Mouse (Mus musculus) G1E (cell line): ENCODE results near the gene Ethe1. TPM values are rescaled to one million over a fixed set of nuclear protein-coding genes. Genes with fewer than 3 reads are reported as not detected.
"Not testable (repeated sequence)": the region's sequence is repeated elsewhere in the genome, so short reads cannot be mapped to it uniquely, and the experiment has no call there.

Source experiments
- ATAC-seq: 2 replicates; pipeline ENCODE4 v1.8.0; 2016; ENCODE audit warnings: mild to moderate bottlenecking; ENCODE audit not compliant: insufficient number of reproducible peaks, poor library complexity, low FRiP score, severe bottlenecking; ENCODE audit errors: extremely low read depth
- DNase-seq: peaks from one replicate; pipeline ENCODE4 v3.0.0; 2012; ENCODE audit warnings: low spot score
- H3K27me3 ChIP-seq: 2 replicates; pipeline ENCODE4 v1.6.1; 2012; ENCODE audit warnings: mild to moderate bottlenecking, low read length, inconsistent platforms; ENCODE audit not compliant: insufficient read depth
- H3K36me3 ChIP-seq: replicated peaks from 2 replicates; pipeline ENCODE3; 2012; ENCODE audit warnings: mild to moderate bottlenecking, inconsistent platforms
- H3K4me1 ChIP-seq: 2 replicates; pipeline ENCODE4 v1.6.1; 2012; ENCODE audit warnings: low read depth, low read length, inconsistent platforms, mixed read lengths; ENCODE audit not compliant: insufficient read depth
- H3K4me3 ChIP-seq: 2 replicates; pipeline ENCODE4 v1.5.1; 2012; ENCODE audit warnings: low read depth, mild to moderate bottlenecking, inconsistent platforms, low read length, moderate library complexity, mixed read lengths
- H3K9me3 ChIP-seq: replicated peaks from 2 replicates; pipeline ENCODE4 v1.6.1; 2012; ENCODE audit warnings: inconsistent platforms
- CTCF ChIP-seq: IDR thresholded peaks from 2 replicates; pipeline ENCODE4 v1.5.1; 2012; ENCODE audit warnings: low read depth, low read length, inconsistent platforms, mixed read lengths
- GATA1 ChIP-seq: IDR thresholded peaks from 2 replicates; pipeline ENCODE4 v1.6.1; 2012; ENCODE audit warnings: borderline replicate concordance, low read length, inconsistent platforms, mixed read lengths
- GATA2 ChIP-seq: IDR thresholded peaks from 2 replicates; pipeline ENCODE4 v1.6.1; 2012; ENCODE audit warnings: low read depth, low read length, inconsistent platforms, borderline replicate concordance
- POLR2AphosphoS5 ChIP-seq: IDR thresholded peaks from 2 replicates; pipeline ENCODE4 v1.6.1; 2012; ENCODE audit warnings: low read depth, low read length, inconsistent platforms; ENCODE audit not compliant: insufficient replicate concordance
- TAL1 ChIP-seq: conservative IDR thresholded peaks from 2 replicates; pipeline ENCODE4 v1.6.1; 2012; ENCODE audit warnings: low read depth, low read length, inconsistent platforms, mixed read lengths
- polyA plus RNA-seq: library from polyadenylated mRNA; stranded (reverse); fragments of >175 nt; gene quantifications from 2 replicates; pipeline ENCODE4 v1.2.3, GENCODE M21; 2012
- total RNA-seq, 2 experiments: library from RNA; stranded (forward) in 1 of 2; stranded (reverse) in 1 of 2; fragments of 200-1000 nt in 1 of 2; fragments of >200 nt in 1 of 2; fragmentation: Nextera tagmentation in 1 of 2; gene quantifications; 2 replicates each; pipeline ENCODE4 v1.2.3; 2014 to 2017

Gene Ethe1
- total and polyA plus RNA-seq, 3 experiments: 4.8 to 11.0 (median 9.1) TPM

DNA sequence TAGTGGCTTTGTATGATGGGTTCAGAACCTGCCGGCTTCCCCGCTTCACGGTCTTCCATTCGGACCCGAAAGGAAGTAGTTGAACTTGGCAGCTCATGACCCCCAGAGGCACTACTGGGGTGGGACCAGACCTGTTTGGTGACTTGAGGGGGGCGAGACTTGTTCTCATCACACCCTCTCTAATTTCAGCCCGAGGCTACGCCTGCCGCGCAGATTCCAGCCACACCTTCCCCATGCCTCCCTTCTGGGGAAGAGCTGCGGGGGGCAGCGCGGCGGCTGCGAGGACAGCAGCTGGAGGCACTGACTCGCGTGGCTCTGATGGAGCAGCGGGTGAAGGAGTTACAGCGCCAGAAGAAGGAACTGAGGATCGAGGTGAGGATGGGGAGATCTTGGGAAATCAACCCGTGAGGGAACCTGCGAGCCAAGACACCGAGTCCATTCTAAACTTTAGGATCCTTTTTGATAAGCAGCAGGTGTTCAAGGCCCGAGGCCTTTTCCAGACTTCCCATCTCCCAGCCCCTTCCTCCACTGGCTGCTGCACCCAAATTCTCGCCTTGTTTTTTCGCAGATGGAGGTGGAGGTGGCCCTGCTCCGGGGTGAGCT lies 25.1 kb downstream of the Ethe1 start:
- DNase-seq (no peak), ATAC-seq (no peak)
- Histone ChIP-seq H3K4me3 (no peak overlapping the region), H3K27me3 (peaks cover 12% of the 10 kb centered on the region; the same call in 1 of the 2 replicates), H3K36me3 (peaks cover 33% of the 10 kb centered on the region), H3K4me1 (peaks cover 11% of the 10 kb centered on the region), H3K9me3 (no peaks in the 10 kb centered on the region)
- no peak for TF ChIP-seq GATA2
- no peak for TF ChIP-seq GATA1
- no peak for TF ChIP-seq TAL1
- no peak for TF ChIP-seq CTCF
- TF ChIP-seq POLR2AphosphoS5: no peak

- Histone ChIP-seq H3K9me3 (no peaks in the 10 kb centered on the region), H3K36me3 (peaks cover 40% of the 10 kb centered on the region), H3K4me3 (no peak overlapping the region), H3K27me3 (peaks cover 12% of the 10 kb centered on the region; the same call in 1 of the 2 replicates), H3K4me1 (peaks cover 15% of the 10 kb centered on the region)
- DNase-seq: no peak
- TF ChIP-seq GATA1: no peak
- TF ChIP-seq POLR2AphosphoS5: no peak
- TF ChIP-seq GATA2: no peak
- no peak for TF ChIP-seq CTCF
- TF ChIP-seq TAL1: no peak
- no peak for ATAC-seq
Observed at GRCm38 (mm10) chr7:24614816-24615215, 27.5 kb downstream of the Ethe1 start.

DNA sequence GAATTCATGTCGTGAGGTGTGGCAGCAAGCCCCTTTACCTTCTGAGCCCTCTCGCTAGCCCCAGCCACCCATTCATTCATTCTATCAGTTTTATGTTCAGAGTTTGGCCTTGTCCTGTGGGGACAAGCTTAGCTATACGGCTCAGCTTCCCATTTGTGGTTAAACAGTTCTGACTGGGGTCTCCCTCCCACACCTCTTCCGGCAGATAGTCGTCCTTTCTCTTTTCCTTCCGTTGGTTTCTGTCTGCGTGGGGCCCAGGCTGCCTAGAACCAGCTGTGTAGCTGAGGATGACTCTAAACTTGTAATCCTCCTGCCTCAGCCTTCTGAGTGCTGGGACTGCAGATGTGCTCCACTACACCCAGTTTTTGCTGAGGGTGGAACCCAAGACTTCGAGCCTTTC lies 30.4 kb downstream of the Ethe1 start:
- peaks cover 49% of the 10 kb centered on the region for H3K36me3 ChIP-seq
- ATAC-seq: no peak
- H3K27me3 ChIP-seq: peaks cover 6% of the 10 kb centered on the region; the same call in 1 of the 2 replicates
- TF ChIP-seq CTCF (no peak), GATA2 (no peak), GATA1 (no peak), POLR2AphosphoS5 (no peak), TAL1 (no peak)
- H3K4me1 ChIP-seq: peaks cover 4% of the 10 kb centered on the region; the same call in 1 of the 2 replicates
- no peaks in the 10 kb centered on the region; the same call in 1 of the 2 replicates for H3K9me3 ChIP-seq
- no peak for DNase-seq
- H3K4me3 ChIP-seq: no peak overlapping the region

- not testable (repeated sequence) for DNase-seq, H3K4me3 ChIP-seq, H3K9me3 ChIP-seq, H3K27me3 ChIP-seq, ATAC-seq, H3K4me1 ChIP-seq
- peaks cover 53% of the 10 kb centered on the region for H3K36me3 ChIP-seq
Observed at GRCm38 (mm10) chr7:24618374-24618773, 31.0 kb downstream of the Ethe1 start.

DNA sequence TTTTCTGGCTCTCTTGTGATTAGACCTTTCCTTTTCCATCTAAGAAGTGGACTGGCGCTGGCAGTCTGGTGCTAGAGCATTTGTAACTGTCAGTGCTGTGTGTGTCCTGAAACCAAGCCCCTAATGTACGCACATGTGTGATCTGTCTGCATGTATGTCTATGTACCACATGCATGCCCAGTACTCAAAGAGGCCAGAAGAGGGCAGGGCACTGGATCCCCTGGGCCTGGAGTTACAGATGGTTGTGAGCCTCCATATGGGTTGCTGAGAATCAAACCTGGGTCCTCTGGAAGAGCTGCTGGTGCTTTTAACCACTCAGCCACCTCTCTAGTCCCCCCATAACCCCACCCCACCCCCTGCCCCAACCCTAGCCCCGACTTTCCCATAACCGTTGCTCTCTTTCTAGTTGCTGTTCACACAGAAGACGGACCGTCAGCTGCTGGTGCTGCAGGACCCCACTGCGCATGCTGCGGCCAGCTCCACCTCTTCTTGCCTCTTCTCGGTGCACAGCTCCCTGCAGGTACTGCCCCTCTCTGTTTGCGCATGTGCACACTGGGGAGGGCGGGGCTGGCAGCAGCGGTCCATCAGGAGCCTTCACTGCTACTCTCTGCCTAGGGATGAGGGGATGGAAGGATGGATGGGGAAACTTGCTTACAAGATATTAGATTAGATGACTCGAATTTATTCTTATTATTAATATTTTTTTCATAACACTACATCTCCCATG lies 32.5 kb downstream of the Ethe1 start:
- peaks cover 1% of the 10 kb centered on the region; the same call in 1 of the 2 replicates for H3K27me3 ChIP-seq
- no peak for DNase-seq
- no peak for ATAC-seq
- H3K4me1 ChIP-seq: peaks cover 4% of the 10 kb centered on the region; the same call in 1 of the 2 replicates
- H3K4me3 ChIP-seq: no peak overlapping the region
- H3K9me3 ChIP-seq: no peaks in the 10 kb centered on the region; the same call in 1 of the 2 replicates
- TF ChIP-seq CTCF: no peak
- no peak for TF ChIP-seq GATA1
- no peak for TF ChIP-seq POLR2AphosphoS5
- no peak for TF ChIP-seq GATA2
- TF ChIP-seq TAL1: no peak
- H3K36me3 ChIP-seq: peaks cover 62% of the 10 kb centered on the region

GRCm38 (mm10) chr7:24621193-24621592 lies 33.9 kb downstream of the Ethe1 start:
- peaks cover 67% of the 10 kb centered on the region for H3K36me3 ChIP-seq
- H3K9me3 ChIP-seq: no peaks in the 10 kb centered on the region; the same call in 1 of the 2 replicates
- peaks cover 4% of the 10 kb centered on the region; the same call in 1 of the 2 replicates for H3K4me1 ChIP-seq
- no peak overlapping the region for H3K4me3 ChIP-seq
- TF ChIP-seq POLR2AphosphoS5: no peak
- peak; percentile 21; the same call in 1 of the 2 replicates for TF ChIP-seq CTCF
- TF ChIP-seq TAL1: no peak
- TF ChIP-seq GATA1: no peak
- TF ChIP-seq GATA2: no peak
- ATAC-seq (no peak), DNase-seq (no peak)
- no peaks in the 10 kb centered on the region; the same call in 1 of the 2 replicates for H3K27me3 ChIP-seq
